Mouse (Mus musculus) G1E (cell line): ENCODE data around the gene Dut.

Experiments
- CTCF ChIP-seq: IDR thresholded peaks from 2 replicates; pipeline ENCODE4 v1.5.1; 2012; ENCODE audit warnings: low read depth, low read length, inconsistent platforms, mixed read lengths
- TAL1 ChIP-seq: conservative IDR thresholded peaks from 2 replicates; pipeline ENCODE4 v1.6.1; 2012; ENCODE audit warnings: low read depth, low read length, inconsistent platforms, mixed read lengths

- TF ChIP-seq CTCF (no peak), TAL1 (no peak)
These were observed 2.9 kb downstream of the Dut start for GRCm38 (mm10) chr2:125249874-125250273.
